Mouse (Mus musculus) lung, postnatal 25 days (tissue): ENCODE data around the gene Amy2a4.
"Not testable (repeated sequence)": the region's sequence is repeated elsewhere in the genome, so short reads cannot be mapped to it uniquely, and the experiment has no call there.

Source experiments
- DNase-seq: peaks from one replicate; pipeline ENCODE4 v3.0.0; 2022; ENCODE audit warnings: low spot score

Amy2a4 gene

GRCm38 (mm10) chr3:113291349-113291748, at the start of gene Amy2a4:
Gene Amy2a4, minus strand, starts transcription at chr3:113291449.
- not testable (repeated sequence) for DNase-seq

DNA sequence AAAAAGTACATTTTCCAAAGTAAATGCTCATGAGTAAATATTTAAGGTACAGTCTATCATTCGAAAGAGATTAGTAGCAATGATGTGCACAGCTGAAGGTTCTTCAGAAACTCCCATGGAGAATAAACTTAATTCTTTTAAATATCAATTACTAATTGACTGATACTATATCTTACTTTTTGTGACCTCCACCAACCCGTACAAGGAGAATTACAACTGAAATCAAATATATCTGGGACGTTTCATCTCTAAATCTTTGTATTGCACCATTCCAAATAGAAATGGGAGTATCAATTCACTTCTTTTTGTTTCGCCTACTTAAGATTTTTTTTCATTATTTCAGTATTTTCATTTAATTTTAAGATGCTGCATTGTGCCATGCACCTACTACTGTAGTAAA, 32.7 kb upstream of the Amy2a4 start, which contains the start of gene Amy2a3:
TSS of gene Amy2a3 (minus strand) at position 101 of the 400 bp plus-strand sequence.
- DNase-seq = not testable (repeated sequence)

DNA sequence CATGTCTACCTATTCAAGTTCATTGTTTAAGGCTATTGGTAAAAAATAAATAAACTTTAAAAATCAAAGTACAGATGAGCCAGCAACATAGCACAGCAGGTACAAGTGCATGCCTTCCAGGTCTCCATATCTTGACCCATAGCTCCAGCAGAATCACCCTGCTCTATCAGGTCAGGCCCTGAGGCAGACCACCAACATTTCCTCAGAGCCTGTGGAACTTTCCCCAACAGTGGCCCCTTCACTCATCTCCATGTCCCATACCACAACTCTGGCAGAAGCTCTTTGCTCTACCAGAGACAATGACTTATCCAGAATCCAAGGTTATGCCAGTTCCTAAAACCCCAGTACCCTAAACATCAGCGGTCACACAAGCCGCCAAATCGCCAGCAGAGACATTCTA, 21.7 kb upstream of the Amy2a4 start:
- DNase-seq = not testable (repeated sequence)

DNA sequence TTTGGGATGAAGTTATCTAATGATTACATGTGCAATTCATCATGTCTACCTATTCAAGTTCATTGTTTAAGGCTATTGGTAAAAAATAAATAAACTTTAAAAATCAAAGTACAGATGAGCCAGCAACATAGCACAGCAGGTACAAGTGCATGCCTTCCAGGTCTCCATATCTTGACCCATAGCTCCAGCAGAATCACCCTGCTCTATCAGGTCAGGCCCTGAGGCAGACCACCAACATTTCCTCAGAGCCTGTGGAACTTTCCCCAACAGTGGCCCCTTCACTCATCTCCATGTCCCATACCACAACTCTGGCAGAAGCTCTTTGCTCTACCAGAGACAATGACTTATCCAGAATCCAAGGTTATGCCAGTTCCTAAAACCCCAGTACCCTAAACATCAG, 11.0 kb downstream of the Amy2a4 start:
- not testable (repeated sequence) for DNase-seq

GRCm38 (mm10) chr3:113279586-113279985, 11.7 kb downstream of the Amy2a4 start:
- DNase-seq = not testable (repeated sequence)

GRCm38 (mm10) chr3:113258737-113259136, 32.5 kb downstream of the Amy2a4 start, which contains the start of gene Amy2a5:
Gene Amy2a5, minus strand, starts transcription at chr3:113258837.
- DNase-seq = not testable (repeated sequence)
